Mouse (Mus musculus): ENCODE measurements around the gene Dlg2.

Gene Dlg2

DNA sequence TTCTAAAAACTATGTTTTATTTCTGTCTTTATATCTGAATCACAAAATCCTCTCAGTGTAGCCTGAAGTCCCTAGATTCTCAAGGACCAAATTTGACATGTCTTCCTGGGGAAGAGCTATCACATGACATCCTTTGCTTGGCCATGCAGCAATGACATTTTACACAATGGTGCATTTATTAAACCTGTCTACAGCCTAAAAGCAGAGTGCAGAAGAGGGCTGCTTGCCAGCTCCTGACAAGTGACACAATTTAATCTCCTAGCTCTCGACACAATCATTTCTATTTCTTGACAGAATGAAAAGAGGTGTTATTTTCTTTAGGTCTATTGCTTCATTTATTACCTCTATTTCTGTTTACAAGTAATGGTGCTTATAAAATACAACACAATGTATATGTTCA lies 1400.4 kb downstream of the Dlg2 start:
- DNase-seq (ENCODE audit: inconsistent age in 2 of 2, low spot score in 1 of 2): peak in 1 of 2 experiments; percentile 75

- DNase-seq (ENCODE audit: inconsistent age in 2 of 2, low spot score in 1 of 2): peak; percentile 70 to 90
These were observed 1401.3 kb downstream of the Dlg2 start for GRCm38 (mm10) chr7:91877804-91878203.

GRCm38 (mm10) chr7:91886336-91886735 lies 1409.9 kb downstream of the Dlg2 start:
- peak; percentile 38 to 81 for DNase-seq (ENCODE audit: inconsistent age in 2 of 2, low spot score in 1 of 2)

DNA sequence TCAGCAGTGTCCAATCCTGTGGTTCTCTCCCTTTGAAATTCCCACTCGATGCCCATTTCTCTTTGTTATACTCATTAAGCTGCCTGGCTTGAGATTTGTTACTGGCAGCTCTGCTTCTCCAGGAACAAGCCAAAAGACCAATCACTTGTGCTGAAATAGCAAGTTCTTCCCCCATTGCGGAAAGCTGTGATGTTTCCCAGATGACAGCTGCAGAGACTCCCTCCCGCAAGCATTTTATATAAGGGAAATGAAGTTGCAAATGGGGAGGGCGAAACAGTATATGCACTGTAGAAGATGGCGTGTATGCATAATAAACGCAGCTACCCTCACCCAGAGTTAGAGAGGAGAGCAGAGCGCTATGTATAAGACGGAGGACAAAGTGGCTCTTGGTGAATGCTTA lies 1417.5 kb downstream of the Dlg2 start:
- DNase-seq (ENCODE audit: inconsistent age in 2 of 2, low spot score in 1 of 2): peak in 1 of 2 experiments; percentile 28

DNA sequence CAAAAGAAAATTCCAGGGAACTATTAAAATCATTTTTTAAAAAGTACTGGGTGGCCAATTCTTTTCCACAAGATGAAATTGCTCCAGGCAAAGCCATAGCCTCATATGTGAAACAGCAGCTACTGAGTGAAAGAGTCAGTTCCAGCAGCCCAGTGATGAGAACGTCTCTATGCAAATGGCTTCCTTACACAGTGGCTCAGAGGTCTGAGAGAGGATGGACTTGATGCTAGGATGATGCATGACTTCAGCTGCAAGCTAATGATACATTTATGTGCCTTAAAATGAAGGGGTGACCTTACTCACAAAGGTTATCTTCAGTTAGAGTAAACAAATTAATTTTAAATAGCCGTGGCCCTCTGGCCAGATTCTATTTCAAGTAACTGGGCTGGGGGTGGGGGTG lies 1420.5 kb downstream of the Dlg2 start:
- DNase-seq (ENCODE audit: inconsistent age in 2 of 2, low spot score in 1 of 2): no peak

GRCm38 (mm10) chr7:91897509-91897908 lies 1421.0 kb downstream of the Dlg2 start:
- no peak for DNase-seq (ENCODE audit: inconsistent age in 2 of 2, low spot score in 1 of 2)

GRCm38 (mm10) chr7:91902503-91902902 lies 1426.0 kb downstream of the Dlg2 start:
- peak; percentile 32 to 79 for DNase-seq (ENCODE audit: inconsistent age in 2 of 2, low spot score in 1 of 2)

GRCm38 (mm10) chr7:91916809-91917208 lies 1440.3 kb downstream of the Dlg2 start:
- peak; percentile 26 to 62 for DNase-seq (ENCODE audit: inconsistent age in 2 of 2, low spot score in 1 of 2)

- DNase-seq (ENCODE audit: inconsistent age in 2 of 2, low spot score in 1 of 2): no peak
These were observed 1442.6 kb downstream of the Dlg2 start for GRCm38 (mm10) chr7:91919099-91919498.

DNA sequence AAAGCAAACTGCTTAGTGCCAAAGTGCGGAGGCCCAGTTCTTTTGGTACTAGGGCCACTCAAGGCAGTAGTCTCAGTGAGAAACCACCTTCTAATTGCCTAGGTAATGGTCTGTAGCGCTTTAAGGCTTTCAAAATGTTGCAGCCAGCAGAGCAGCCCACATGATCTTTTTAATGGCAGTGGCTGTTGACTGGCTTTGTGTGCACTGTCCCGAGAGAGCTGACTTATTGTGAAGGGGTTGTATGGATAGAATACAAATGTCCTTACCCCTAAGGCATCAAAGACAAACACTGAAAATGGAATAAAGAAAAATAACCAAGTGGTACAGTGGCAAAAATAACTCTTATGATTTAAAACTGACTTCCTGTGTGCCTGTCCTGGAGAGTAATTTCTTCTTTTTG lies 1443.3 kb downstream of the Dlg2 start:
- no peak for DNase-seq (ENCODE audit: inconsistent age in 2 of 2, low spot score in 1 of 2)

GRCm38 (mm10) chr7:91934881-91935597 lies 1458.6 kb downstream of the Dlg2 start:
- DNase-seq (ENCODE audit: inconsistent age in 2 of 2, low spot score in 1 of 2): no peak

- DNase-seq (ENCODE audit: inconsistent age in 2 of 2, low spot score in 1 of 2): no peak
These were observed 1459.7 kb downstream of the Dlg2 start for GRCm38 (mm10) chr7:91936193-91936592.

DNA sequence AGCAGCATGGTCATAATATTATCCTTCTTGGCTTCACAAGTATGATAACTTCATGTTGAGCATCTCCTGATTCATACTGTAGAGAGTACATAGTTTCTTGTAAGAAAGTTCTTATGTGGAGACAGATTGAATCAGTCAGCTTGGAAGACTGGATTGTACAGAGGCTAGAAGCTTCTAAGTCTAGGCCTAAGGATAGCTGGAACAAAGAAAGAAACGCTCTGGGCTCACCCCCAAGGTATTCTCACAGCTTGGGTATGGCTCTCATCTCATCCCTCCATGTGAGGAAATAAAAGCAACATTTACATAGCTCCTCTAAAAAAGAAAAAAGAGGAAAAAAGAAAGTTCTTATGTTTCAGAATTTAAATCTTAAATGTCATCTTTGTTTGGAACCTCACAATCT lies 1466.8 kb downstream of the Dlg2 start:
- no peak for DNase-seq (ENCODE audit: inconsistent age in 2 of 2, low spot score in 1 of 2)

GRCm38 (mm10) chr7:91955584-91955983 lies 1479.1 kb downstream of the Dlg2 start:
- DNase-seq (ENCODE audit: inconsistent age in 2 of 2, low spot score in 1 of 2): no peak

- no peak for DNase-seq (ENCODE audit: inconsistent age in 2 of 2, low spot score in 1 of 2)
These were observed 1486.5 kb downstream of the Dlg2 start for GRCm38 (mm10) chr7:91962956-91963355.

DNA sequence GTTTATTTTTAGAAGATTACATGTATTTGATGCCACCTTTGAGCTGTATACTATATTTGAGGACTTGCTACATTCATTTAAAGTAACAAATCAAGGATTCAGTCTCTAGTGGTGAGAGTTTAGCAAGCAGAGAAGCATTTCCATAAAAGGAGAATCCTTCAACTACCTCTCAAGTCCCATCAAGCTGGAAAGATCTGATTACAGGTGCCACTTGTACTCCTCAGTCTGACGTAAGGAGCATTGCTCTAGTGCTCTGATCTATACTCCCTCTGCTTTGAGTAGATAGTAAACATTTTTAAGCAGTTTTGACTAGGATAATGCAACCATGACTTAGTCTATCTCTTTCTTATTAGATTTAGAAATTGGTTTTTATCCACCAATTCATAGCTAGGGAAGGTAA lies 1496.5 kb downstream of the Dlg2 start:
- no peak for DNase-seq (ENCODE audit: inconsistent age in 2 of 2, low spot score in 1 of 2)

DNA sequence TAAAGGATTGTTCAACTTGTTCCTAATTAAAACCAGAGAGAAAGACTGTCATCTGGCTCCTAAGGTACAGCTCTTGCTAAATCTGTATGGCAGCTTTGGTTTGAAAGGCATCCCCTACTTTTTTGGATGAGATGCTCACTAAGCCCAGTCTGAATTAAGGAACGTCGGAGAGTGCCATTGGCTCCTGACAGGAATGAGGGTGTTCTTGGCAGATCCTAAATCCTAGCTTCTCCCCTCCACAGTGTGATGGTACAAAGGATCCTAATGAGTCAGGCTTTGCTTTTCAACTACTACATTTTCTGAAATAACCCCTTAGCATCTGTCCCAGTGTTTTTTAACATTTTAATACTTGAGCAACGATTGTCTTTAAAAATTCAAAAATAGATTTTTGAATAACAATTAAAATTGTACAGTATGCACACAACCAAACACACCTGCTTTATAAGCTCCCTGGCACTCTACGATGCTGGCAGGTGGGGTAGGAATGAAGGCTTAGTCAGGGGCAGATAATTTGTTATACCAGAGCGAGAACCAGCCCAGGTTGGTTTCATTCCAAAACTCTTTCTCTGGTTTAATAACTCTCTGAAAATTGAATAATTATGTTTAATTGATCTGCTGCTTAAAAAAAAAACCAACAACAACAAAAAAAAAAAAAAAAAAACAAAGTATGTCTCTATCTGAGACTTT lies 1527.4 kb downstream of the Dlg2 start:
- no peak for DNase-seq (ENCODE audit: inconsistent age in 2 of 2, low spot score in 1 of 2)

- no peak for DNase-seq (ENCODE audit: inconsistent age in 2 of 2, low spot score in 1 of 2)
These were observed 1529.4 kb downstream of the Dlg2 start for GRCm38 (mm10) chr7:92005681-92006425.

DNA sequence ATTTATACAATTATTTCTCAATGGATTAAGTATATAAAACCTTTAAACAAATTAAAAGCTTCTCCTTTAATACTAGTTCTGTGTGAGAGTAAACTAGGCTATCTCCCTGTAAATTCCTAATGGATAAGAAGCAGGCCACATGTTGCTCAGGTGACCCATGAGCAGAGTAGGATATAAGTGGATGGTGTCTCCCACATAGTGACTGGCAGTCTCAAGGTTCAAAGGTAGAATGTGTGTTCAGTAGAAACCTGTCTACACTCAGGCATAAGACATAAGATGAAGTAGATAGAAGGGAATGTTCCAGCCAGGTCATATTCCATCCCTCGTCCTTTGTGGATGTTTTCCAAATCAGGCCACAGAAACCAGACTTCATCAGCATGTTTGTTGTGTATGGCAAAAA lies 1532.2 kb downstream of the Dlg2 start:
- DNase-seq (ENCODE audit: inconsistent age in 2 of 2, low spot score in 1 of 2): no peak

DNA sequence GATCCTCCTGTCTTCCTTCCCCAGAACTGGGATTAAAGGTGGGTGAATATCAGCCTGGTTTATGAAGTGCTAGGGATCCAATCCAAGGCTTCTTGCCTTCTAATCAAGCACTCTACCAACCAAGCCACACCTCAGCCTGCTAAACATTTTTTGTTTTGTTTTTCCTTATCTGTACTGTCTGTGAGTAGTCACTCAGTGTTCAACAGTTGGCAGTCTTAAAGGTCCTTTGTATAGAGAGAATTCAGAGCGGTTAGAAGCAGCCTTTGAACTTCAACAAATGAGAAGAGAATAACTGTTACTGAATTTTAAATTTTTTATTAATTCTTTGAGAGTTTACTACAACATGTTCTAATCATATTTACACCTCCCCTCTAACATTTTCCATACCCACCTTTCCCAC lies 1548.5 kb downstream of the Dlg2 start:
- no peak for DNase-seq (ENCODE audit: inconsistent age in 2 of 2, low spot score in 1 of 2)

DNA sequence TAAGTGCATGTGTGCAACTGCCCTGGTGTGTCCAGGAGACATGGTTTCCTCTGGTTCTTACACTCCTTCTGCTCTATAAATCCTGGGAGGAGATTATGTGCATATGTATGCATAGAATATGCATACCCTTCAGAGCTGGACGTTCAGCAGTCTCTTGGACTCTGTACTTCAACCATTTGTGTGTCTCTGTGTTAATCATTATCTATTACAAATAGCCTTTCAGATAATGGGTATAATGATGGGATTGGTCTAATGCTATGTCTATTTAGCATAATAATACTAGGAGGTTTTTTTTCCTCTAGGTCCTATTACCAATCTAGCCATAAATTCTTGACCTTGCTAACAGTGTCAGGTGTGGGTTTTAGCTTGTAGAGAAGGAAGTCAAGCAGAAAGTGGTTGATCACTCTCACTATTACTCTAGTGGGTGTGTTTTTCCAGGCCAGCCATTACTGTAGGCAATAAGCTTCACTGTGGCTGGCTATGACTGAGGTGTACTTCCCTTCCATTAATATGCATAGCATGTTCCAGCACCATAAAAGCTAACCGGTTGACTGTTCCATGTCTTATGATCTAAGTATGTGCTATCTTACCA lies 1549.1 kb downstream of the Dlg2 start:
- DNase-seq (ENCODE audit: inconsistent age in 2 of 2, low spot score in 1 of 2): no peak

DNA sequence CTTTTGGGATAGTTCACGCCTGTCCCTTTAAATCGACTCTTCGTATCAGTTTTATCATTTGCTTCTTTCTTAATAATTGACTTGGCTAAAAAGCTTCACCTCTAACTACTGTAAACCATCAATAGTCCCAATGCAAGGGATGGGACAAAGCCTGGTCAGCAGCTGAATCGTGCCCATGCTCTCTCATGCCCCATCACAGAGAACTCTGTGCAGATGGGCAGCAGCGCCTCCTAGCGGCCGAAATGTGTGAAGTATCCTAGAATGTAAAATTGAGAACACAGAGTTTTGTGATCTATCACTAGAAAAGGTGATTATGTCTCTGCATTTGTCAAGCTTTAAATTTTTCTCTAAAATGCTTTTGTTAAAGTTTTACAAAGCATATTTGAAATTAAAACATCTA lies 1550.6 kb downstream of the Dlg2 start:
- DNase-seq (ENCODE audit: inconsistent age in 2 of 2, low spot score in 1 of 2): peak; percentile 67 to 89

Data from adrenal gland, adult (tissue).